Mouse (Mus musculus) naive thymus-derived CD4-positive, alpha-beta T cell, adult 5 months (primary cell): ENCODE data around the gene Procr. TPM values are rescaled to one million over a fixed set of nuclear protein-coding genes. Genes with fewer than 3 reads are reported as not detected.

Source experiments
- polyA plus RNA-seq: library from polyadenylated mRNA; unstranded; fragments of 100-300 nt; shearing (Covaris generic); gene quantifications from one replicate; pipeline ENCODE4 v1.2.1, GENCODE M21; 2017

Procr gene
- polyA plus RNA-seq: not detected

DNA sequence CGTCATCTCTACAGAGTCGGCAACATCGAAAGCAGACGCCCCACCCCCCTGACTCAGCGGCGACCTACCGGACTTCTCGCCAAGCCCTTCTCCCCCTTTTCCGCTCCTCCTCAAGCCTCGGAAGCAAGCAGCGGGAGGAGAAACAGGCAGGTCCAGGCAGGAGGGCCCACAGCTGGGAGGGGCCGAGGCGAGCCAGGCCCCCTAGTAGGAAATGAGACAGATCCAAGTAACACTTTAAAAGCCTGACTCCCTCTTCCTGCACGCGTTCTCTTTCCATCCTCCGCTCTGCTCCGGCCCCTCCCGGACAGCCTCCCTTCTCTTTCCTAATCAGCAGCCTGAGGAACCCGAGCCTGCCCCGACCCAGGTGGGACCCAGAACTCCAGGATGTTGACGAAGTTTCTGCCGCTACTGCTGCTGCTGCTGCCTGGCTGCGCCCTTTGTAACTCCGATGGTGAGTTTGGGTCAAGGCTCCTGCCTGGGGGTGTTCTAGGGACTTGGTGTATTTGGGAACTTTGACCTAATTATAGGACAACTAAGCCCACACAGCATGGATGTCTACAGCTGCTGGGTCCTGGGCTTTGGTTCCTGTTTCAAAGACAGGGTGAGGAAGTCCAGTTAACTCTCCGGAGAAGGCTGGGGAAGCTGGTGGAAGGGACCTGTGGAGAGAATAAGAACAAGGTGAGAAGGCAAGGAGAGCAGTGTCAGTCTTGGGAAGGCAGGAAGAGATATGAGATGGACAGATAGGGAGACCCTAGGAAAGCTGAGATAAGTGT, at the start of gene Procr:
Gene Procr (plus strand): TSS at position 104 of the 773 bp plus-strand sequence.

DNA sequence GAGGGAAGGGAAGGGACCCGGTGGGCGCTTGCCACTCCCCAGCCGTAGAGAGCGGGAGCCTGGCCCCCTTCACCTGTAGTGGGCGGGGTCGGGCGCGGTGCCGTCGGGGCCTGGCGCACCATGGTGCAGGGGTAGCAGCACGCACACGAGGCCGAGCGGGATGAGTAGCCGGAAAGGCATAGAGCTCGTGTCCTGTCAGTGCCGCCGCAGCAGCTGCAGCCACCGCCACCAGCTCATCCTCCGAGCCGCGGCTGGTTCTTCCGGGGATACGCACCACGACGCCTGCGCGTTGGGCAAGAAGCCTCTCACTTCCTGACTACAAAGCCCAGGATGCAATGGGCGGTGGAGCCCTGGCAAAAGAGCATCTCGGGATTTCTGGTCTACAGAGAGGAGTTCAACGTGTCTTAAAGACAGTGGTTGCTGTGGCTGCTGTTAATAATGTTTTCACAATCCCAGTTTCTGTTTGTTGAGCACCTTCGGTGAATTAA, 21.7 kb upstream of the Procr start, which contains the start of gene Edem2:
Gene Edem2 (minus strand): TSS at position 318 of the 488 bp plus-strand sequence.

DNA sequence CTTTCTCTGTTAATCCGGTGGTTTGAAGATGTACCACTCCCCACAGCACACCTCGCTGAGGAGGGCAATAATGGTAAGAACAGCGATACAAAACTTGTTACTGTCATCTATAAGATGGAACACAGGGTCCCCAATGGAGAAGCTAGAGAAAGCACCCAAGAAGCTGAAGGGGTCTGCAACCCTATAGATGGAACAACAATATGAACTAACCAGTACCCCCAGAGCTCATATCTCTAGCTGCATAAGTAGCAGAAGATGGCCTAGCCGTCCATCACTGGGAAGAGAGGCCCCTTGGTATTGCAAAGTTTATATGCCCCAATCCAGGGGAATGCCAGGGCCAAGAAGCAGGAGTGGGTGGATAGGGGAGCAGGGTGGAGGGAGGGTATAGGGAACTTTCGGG, 15.2 kb upstream of the Procr start, which contains the start of gene Gm17581:
Gene Gm17581 (minus strand): TSS at position 101 of the 400 bp plus-strand sequence.

DNA sequence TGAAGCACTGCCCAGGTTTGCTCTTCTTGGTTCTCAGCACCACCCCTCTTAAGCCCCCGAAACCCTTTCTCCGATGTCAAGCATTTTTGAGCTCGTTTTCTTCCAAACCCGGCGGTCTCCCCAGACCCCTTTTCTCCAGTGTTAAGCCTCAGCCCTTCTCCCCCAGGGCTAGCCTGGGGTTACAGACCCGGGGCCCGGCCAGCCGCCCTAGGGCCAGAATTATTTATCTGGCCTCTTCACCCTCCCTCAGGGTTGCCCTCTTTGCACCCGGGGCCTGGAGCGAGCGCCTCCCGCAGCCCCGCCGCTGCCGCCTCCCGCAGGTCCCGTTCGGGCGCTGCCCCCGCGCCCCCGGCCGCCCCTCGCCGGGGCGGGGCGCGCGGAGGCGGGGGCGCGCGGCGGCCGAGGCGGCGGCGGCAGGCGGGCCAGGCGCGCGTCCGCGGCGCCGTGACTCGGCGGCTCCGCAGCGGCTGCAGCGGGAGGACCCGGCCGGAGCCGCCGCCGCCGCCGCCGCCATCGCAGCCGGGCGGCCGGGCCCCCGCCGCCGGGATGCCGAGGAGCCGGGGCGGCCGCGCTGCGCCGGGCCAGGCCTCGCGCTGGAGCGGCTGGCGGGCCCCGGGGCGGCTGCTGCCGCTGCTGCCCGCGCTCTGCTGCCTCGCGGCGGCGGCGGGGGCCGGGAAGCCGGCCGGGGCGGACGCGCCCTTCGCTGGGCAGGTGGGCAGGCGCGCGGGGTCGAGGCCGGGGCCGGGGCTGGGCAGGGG, 24.2 kb downstream of the Procr start, which contains the start of gene Mmp24:
Gene Mmp24 (plus strand): TSS at position 416 of the 758 bp plus-strand sequence.

Other genes with a start within 250 kb of the Procr start
- 106 TPM for gene Acss2, start 233.2 kb upstream of the Procr start, polyA plus RNA-seq
- 4.5 TPM for gene Ggt7, start 232.9 kb upstream of the Procr start, polyA plus RNA-seq
- 15.8 TPM for gene Gss, start 158.3 kb upstream of the Procr start, polyA plus RNA-seq
- 0.22 TPM for gene Myh7b, start 139.9 kb upstream of the Procr start, polyA plus RNA-seq
- gene Trpc4ap, start 58.7 kb upstream of the Procr start, polyA plus RNA-seq: 241 TPM
- 47.7 TPM for gene Edem2, start 21.6 kb upstream of the Procr start, polyA plus RNA-seq
- gene Gm17581, start 15.3 kb upstream of the Procr start, polyA plus RNA-seq: not detected
- 0.09 TPM for gene Mmp24, start 24.2 kb downstream of the Procr start, polyA plus RNA-seq
- gene BC029722, start 68.3 kb downstream of the Procr start, polyA plus RNA-seq: 37.9 TPM
- gene Eif6, start 75.8 kb downstream of the Procr start, polyA plus RNA-seq: 168 TPM
- not detected for gene Fam83c, start 83.7 kb downstream of the Procr start, polyA plus RNA-seq
- gene Uqcc1, start 179.2 kb downstream of the Procr start, polyA plus RNA-seq: 45.5 TPM
- gene Gm15557, start 189.6 kb downstream of the Procr start, polyA plus RNA-seq: not detected
- gene Gdf5, start 194.2 kb downstream of the Procr start, polyA plus RNA-seq: not detected
- gene Cep250, start 205.3 kb downstream of the Procr start, polyA plus RNA-seq: 19.3 TPM